Mouse (Mus musculus) c-Kit-positive CD71-positive TER-119-positive erythroid progenitor cells, embryonic 14.5 days (primary cell): Measurements from ENCODE around the gene Uqcc1.
"Not testable (repeated sequence)": the region's sequence is repeated elsewhere in the genome, so short reads cannot be mapped to it uniquely, and the experiment has no call there.

Source experiments
- DNase-seq: peaks from one replicate; pipeline ENCODE4 v3.0.0-alpha.2; 2013; ENCODE audit warnings: low spot score

Uqcc1 gene

GRCm38 (mm10) chr2:155928711-155929345 is 1.3 kb downstream of the Uqcc1 start:
- DNase-seq: no peak

GRCm38 (mm10) chr2:155925213-155925612 is 4.9 kb downstream of the Uqcc1 start:
- DNase-seq: not testable (repeated sequence)

GRCm38 (mm10) chr2:155923143-155923542 is 7.0 kb downstream of the Uqcc1 start:
- DNase-seq: no peak

DNA sequence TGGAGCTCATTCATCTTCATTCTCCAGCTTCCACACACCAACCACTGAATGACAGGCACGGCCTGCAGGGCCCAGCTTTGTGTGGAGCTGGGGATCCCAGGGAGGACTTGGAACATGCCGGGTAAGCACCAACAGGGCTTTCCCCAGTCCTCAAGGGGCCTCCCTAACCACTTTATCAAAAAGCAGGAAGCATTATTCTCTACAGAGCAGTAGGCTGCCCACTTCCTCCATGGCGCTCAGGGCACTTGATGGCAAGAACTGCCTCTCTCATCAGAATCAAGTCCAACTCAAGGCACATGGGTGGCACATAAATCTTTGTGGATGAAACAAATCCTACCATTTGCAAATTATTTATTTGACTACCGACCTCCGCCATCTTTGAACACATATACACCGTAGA is 15.4 kb downstream of the Uqcc1 start:
- DNase-seq: no peak

GRCm38 (mm10) chr2:155903632-155904008 is 26.5 kb downstream of the Uqcc1 start:
- no peak for DNase-seq

- DNase-seq: no peak
Observed at GRCm38 (mm10) chr2:155902989-155903631, 27.0 kb downstream of the Uqcc1 start.

DNA sequence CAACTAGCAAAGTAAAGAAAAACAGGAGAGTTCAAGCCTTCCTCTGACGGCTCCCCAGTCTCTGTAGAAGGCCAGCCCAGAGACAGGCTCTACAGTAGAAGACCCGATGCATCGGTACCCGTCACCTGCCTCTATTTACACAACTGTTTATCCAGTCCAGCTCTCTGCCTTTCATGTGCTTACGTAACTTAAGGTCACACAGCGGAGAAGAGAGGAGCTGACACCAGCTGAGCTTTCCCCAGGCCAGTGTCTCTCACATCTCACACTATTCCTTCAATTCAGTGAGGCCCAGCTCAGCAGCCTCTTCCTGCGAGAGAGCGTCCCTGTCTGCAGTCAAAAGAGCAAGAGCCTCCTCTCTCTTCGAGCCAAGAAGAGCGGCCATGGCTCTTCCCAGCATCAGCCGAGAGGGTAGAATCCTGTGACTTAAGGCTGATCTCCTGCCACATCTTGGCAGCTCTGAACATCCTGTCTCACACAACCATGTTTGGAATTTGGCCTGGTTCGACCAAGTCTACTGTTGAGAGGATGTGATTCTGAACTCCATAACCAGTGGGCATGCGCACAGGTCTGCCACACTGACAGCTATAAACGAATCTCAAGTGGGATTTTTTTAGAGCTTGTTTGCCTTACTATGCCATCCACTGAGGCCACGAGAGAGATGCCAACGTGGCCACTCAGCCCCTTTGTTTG is 34.9 kb downstream of the Uqcc1 start:
- no peak for DNase-seq

DNA sequence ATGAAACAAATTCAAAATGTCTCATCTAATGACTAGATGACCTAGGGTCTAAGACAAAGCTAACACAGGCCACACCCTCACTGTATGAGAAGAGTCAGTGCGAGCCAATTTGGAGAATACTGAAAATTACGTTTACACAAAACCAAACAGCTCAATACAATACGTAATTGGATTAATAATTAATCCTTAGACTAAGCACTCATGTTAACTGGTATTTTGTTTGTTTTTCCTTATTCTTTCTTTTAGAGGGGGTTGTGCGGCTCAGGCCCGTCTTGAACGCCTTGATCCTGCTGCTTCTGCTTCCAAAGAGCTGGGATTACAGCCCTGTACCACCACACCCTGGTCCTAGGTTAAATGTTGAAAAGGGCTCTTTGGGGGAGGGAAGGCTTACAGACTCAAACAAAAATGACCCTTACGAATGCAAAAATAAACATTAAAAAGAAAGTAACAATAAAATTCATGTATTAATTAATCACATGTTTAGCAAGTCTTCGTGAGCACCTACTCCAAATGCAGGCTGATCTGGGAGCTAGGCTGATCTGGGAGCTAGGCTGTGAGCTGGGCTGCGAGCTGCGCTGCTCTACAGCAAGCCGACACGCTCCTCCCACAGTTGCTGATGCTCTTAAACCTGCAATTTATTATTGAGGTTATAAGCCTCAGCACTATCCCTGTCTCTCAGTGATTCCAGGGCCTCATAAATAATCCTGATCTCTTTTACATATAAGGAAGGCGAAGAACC is 35.6 kb downstream of the Uqcc1 start:
- no peak for DNase-seq

DNA sequence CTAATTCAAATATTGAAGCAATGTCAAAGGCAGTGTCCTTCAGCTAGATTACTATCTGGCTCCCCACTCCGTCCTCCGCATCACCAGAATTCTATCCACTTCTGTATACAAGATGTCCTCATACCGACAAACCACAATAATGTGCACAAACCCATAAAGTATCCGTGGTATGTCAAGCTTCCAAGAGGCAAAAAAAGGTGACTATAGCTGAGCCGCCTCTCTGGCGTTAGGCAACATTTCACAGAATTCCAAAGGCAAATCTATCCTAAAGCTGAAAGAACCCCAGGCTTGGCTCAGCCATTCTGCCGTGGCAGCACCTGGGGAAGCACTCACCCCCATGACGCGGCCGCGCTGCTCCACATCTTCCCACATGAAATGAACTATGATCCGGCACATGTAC is 43.3 kb downstream of the Uqcc1 start:
- no peak for DNase-seq

DNA sequence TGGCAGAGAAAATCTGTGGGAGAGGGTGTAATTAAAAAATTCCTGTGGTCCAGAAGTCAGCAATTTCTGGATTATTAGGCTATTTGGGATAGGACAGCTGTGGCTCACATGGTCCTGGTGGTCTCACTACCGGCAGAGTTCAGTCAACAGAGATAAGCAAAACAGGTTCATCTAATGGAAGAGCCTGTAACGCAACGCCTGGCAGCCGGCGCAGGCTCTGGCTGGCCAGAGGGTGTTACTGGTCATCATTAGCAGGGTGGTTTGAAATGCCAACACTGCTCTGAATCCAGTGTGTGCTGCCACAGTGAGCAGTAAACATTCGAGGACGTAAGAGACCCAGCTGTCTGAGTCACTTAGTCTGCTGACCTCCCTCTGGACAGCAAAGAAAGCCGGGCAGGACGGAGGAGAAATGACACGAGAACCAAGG is 44.8 kb downstream of the Uqcc1 start:
- no peak for DNase-seq

DNA sequence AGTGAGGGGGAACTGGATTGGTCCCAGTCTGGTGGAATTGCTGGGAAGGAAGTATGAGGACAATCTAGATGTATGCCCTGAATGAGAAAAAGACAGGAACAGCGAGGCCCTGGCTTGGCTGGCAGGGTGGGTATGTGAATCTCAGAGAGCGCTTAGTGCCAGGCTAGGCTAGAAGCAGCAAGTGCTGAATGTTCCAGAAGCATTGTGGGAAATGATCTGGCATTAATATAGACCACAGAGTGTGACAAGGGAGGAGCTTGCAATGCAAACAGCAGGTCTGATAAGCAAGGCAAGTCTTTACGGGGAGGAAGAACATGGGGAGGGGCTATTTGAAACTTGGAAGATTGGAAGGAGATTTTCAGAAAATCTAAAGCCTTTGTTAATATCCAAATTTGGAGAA is 48.0 kb downstream of the Uqcc1 start:
- DNase-seq: no peak

GRCm38 (mm10) chr2:155878964-155879876 is 50.9 kb downstream of the Uqcc1 start:
- DNase-seq: no peak

DNA sequence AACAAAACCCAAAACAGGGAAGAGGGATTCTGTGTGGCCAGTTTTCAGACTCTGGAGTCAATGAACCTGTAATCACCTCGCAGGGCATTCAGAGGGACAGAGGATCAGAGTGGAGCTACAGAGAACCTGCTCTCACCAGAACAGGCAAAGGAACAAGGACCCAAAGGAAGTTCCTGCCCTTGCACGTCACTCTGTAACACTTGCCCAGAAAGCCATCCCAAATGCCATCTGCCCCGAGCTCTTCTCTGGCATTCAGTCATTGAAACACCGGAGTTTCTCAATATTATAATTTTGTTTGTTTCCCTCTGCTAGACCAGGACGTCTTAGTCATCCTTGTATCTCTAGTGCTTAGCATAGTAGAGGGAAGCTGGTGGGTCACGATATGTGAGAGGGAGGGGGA is 56.5 kb downstream of the Uqcc1 start:
- DNase-seq: no peak

DNA sequence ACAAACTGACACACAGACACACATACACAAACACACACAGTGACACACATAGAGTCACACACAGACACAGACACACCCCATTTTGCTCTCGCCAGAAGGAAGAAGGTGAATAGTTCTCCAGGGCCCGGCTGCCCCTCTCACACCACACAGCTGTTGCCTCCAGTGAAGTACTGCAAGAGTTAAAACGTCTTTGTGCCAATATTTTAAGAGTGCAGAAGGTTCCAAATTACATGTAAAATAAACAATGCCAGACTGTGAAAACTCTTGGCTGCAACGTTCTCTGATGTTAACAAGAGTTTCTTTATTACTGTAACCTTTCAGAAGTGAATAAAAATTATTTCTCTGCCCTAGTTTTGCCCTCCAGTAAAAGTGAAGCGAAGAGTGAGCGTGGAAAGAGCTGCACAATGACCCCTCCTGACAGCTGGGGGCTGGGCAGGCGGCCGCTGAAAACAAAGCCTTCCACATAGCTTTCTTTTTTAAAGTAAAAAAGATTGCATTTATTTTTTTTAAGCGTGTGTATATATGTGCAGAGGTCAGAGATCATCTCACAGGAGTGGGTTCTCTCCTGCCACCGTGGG is 57.1 kb downstream of the Uqcc1 start:
- no peak for DNase-seq

DNA sequence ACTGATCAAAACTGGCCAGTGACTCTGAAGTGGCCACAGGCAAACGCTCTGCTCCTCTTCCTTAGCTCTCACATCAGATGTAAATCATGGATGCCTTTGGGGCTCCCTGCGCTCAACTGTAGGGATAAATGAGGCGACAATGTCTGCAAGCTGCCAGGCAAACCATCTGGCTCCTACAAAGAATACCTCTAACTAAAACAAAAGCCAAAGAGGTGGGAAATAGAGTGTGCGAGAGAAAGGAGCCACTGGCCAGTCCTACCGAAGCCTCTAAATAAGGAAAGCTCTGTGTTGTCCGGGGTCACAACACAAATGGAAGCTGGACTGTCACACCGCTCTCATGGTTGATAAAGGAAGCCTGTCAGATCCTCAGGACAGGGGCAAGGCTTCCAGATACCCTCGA is 57.6 kb downstream of the Uqcc1 start:
- DNase-seq: no peak

GRCm38 (mm10) chr2:155869772-155870171 is 60.3 kb downstream of the Uqcc1 start:
- DNase-seq: no peak

DNA sequence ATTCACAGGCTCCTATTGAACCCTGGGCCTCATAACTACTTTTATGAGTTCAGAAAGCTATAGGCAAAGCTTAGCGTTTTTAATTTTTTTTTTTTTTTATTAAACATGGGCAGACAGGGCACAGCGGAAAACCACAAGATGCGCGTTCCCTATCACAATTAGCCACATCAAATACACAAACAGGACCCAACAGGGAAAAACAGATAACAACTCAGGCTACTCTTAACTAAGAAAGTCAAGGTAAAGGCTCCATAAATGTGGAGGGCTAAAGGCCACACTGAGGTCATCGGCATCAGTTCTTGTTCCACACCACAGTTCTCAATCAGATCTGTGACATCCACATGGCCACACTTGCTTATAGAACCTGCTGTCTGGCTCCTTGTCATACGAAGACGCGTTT is 61.8 kb downstream of the Uqcc1 start:
- no peak for DNase-seq

DNA sequence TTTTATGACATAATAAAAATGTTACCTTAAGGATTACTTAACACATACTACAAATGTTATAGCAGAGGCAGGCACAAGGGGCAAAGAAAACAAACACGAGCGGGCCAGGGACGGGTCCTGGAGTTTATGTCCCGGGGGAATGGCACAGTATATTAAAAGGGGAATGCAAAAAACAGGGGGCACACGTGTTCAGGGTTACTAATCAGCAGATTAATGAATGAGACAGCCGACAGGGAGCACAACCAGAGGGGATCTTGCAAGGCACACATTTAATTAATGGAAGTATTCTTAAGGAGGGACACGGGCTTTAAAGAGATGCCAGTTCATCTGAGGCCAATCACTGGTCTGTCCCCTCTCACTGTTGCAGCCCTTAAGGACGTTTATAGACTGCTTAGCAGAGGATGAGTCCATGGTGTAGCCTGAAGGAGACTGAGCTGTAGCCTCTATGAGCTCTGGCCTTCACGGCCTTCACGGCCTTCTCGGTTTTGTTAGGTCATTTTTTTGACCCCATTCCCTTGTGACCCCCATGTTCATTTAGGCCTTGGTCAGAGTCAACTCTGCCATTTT is 66.7 kb downstream of the Uqcc1 start:
- DNase-seq: no peak

- DNase-seq: no peak
Observed at GRCm38 (mm10) chr2:155862573-155863300, 67.4 kb downstream of the Uqcc1 start.

DNA sequence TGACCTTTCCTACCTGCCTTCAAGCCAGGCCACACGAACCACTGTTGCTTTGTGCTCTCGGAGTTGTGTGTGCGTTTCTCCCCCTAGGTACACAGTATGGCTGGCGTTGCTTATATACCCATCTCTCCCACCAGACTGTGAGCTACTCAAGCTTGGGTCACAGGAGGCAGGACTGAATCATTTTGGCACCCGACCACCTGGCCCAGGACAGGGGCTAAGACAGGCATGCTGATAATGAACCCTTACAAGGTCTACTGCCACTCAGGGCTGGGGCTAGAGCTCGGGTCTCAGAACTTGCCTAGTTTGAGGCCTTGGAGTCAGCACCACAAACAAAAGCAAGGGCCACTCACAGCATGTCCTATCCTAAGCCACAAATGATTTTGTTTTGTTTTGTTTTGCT is 68.5 kb downstream of the Uqcc1 start:
- DNase-seq: no peak
